Mouse (Mus musculus): ENCODE measurements around the gene Mul1.

Gene Mul1

DNA sequence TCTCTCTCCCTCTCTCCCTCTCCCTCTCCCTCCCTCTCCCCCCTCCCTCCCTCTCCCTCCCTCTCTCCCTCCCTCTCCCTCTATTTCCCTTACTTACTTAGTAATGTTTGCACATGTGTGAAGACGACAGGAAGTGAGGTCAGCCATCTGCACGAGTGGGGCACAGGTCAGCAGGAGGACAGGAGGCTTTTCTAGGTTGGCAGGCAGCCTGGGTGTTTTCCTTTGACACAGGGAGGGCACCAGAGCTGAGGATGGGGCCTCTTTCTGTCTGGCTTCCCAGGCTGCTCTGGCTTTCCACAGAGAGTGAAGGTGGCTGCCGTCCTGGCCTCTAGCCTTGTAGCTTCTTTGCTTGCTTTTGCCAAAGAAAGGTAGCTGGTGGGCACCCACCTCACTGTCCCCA lies 5.6 kb downstream of the Mul1 start:
- CTCF ChIA-PET, result no interaction called here

DNA sequence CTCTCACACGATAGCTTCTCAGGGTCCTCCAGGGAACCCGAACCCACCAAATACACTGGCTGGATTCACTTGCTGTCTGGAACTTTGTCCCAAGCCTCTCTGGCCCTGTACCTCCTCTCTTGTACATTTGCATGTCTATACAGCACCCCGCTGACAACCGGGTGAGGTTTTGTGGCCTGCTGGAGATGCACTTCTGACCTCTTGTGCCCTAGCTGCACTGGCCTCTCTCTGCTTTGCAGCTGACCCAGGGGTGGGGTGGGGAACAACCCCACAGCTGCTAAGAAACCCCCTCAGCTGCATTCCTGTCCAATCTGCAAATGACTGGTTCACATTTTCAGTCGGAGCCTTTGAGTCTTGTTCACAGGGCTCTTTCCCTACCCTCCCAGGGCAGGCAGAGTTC lies 10.5 kb downstream of the Mul1 start:
- CTCF ChIA-PET, result no interaction called here

DNA sequence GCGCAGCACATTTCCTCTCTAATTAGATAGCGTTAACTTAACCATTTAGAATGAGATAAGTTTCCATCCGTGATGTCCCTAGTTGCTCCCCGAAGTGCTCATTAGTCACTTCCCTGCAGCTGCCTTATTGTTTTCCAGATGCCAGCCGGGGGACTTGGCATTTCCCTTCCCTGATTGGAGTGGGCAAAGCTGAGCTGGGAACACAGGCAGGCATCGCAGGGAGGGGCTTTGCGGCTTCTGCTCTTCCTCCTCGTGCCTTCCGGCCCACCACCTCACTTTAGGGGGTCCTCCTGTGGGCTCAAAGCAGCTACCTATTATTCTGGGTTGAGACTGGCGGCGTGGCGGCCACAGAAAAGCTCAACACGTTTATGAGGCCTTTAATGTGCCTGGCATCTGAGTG lies 12.5 kb downstream of the Mul1 start:
- CTCF ChIA-PET, result interaction anchor here (0.7 to 3.0 kb wide), 7 partner anchors 10 to 497 kb away, joined by 3 to 24 read pairs (median 6); no protein-coding TSS in a partner anchor

DNA sequence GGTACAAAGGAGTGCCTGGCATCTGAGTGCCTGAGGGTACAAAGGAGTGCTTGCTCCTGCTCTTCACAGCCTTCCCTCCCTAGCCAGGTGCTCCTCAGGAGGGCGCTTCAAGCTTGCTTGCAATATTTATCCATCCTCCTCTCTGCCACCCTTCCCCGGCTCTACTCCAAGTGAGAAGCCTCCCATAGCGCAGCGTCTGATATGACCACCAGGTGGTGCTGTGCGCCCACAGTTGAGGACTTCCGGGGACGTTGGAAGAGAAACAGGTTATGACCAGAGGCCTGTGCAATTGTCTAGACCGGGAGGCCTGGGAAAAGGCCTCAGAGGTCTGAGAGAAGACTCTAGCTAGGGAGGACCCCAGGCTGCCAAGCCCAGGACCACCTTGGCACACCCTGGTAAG lies 12.9 kb downstream of the Mul1 start:
- CTCF ChIA-PET, result interaction anchor here (0.7 to 3.0 kb wide), 6 partner anchors 9 to 253 kb away, joined by 3 to 24 read pairs (median 6); no protein-coding TSS in a partner anchor

DNA sequence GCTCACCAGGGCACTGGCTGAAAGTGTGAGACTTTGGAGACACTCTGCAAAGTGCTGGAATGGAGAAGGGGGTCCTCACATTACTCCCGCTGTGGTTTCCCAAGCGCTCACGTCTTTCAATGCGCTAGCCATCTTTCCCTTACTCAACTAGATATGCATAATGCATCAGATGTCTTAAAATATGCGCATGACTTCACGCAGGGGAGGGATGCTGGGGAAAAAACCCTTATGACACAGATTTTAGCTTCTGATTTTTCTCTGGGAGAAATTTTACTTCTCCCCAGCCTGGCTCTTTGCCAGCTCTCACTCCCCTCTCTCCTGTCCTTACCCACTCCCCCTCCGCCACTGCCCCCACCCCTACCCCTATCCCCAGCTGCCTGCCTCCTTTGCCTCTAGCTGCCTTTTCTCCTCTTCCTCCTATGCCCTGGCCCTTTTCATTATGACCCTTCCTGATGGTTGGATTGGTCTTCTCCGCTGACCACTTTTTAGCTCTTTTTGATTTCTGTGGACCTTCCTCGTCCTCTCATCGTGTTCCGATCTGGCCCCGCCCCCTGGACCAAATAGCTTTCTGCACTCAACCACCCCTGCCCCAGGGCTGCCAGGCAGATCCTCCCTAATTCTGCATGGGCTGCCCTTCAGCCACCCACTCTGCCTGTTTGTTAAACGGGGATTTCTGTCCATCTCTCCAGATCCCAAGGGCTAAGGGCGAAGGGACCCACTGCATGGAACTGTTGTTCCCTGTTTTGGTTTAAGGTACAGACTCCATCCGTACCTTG lies 13.5 kb downstream of the Mul1 start:
- CTCF ChIA-PET, result interaction anchor here (0.7 to 3.0 kb wide), 5 partner anchors 9 to 253 kb away, joined by 3 to 24 read pairs (median 7); no protein-coding TSS in a partner anchor

DNA sequence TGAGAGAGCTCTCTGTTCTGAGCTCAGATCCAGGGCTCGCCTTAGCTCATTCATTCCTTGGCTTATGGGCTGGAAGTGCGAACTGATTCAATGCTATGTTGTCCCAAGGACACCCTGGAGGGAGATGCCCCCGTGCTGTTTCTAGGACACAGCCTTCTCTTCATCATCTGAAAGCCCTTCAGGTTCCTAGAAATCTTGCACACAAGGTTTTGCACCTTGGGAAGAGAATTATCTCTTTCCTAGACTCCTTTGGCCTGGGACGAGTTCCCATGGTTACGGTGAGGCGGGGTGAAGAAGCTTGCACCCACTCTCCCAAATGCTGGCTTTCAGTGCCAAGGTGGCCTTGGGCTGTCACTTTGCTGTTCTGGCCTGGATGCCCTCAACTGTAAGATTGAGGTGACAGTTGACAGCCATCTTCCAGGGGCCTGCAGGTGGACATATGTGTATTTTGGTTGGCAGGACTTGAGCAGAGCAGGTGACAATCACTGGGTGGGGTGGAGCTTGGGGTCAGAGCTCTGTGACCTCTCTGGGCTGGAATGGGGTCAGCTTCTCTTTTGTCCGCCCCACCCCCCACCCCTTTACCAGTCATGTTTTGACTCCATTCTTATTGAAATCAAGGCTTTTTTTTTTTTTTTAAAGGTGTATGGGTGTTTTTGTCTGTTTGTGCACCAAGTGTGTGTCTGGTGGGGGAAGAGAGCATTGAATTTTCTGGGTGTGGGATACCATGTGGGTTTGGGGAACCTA lies 14.6 kb downstream of the Mul1 start:
- CTCF ChIA-PET, result interaction anchor here (2.1 to 3.0 kb wide), 2 partner anchors 113 to 252 kb away, joined by 16 to 24 read pairs; no protein-coding TSS in a partner anchor

DNA sequence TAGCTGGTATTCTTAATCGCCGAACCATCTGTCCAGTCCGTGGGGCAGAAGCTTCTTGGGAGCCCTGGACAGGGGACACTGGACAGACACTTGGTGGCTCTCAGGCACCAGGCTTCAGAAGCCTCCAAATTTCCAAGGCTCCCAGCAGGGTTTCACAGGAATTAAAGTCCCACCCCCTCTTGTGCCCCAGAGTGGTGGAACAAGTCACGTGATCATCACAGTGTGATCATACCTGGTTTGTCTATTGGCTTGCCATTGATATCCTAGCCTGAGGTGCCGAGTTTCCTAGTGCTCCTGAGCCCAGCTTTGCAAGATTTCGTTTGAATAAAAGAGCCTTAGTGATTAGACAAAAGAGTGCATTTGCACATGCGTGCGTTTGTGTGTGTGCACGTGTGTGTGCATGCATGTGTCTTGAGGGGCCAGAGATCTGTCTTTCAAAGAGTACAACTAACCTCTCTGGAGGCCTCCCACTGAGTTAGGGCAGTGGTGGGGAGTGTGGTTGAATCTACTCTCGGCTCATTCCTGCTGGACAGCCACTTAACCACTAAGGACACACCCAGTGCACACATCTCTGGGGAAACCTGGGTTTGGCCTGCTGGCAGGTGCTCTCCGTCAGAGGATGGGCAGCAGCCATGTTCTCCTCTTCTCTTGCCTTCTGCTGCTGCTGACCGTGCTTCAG lies 15.3 kb downstream of the Mul1 start:
- CTCF ChIA-PET, result interaction anchor here (3.0 kb wide), 1 partner anchor 112 kb away, joined by 24 read pairs; no protein-coding TSS in a partner anchor

DNA sequence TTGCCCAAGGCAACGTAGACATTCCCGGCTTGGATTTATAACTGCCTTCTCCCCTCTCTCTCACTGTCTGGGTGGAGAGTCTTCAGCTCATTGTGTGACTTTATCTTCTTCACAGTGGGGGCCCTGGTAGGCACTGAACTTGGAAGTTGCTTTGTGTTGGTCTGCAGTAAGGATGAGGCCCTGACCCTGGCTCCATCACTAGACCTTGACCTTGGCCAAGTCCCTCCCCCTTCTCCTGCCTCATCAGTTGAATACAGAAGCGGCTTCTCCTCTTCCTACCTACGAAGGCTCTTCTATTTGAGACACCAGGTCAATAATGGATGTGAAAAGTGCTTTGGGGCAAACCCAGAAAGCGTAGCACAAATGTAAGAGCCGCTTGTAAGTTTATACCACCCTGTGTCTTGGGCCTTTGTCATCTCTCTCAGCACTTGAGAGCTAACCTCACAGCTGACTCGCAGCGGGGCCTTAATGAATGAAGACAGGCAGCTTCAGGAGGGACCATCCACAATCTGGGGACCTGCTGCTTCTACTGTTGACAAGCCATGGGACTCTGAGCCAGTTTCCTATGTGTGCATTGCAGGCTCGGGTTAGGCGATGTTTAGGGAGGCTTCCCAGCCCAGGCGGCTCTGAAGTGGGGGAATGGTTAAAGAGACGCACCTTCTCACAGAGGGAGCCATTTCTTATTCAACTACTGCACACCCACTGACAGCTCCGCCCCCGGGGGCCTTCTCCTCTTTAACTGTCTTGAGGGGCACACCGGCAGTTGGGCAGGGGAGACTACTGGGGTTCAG lies 18.0 kb downstream of the Mul1 start:
- CTCF ChIA-PET, result interaction anchor here (0.7 kb wide), 1 partner anchor 18 kb away, joined by 3 read pairs; the partner anchor contains the start of gene Mul1

DNA sequence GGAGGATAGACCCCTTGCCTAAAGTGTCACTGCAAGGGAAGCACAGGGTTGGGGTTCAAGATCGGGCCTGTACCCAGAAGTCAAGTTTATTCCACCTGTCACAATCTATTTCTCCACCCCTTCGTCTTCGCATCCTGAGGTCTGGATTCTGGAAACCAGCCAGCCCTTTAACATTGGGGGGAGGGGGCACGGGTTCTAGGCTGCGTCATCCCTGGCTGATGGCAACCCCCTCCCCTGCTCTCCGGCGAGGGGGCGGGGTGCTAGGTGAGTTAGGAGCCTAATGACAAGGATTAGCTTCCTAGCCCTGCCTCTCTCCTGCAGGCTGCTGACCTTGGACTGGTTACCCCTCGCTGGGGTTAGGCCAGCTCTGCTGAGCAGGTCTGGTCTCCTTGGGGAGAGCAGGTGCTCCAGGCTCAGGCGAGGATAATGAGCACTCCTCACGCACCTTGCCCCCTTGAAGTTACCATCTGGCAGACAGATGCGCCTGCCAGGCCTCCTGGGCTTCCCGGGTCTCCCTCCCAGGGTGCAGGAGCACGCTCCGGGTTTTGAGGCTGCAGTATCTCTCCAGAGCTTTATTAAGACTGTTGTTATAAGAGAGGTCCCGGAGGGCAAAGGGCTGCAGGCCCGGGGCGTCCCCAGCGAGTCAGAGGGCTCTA lies 18.8 kb downstream of the Mul1 start:
- CTCF ChIA-PET, result no interaction called here

DNA sequence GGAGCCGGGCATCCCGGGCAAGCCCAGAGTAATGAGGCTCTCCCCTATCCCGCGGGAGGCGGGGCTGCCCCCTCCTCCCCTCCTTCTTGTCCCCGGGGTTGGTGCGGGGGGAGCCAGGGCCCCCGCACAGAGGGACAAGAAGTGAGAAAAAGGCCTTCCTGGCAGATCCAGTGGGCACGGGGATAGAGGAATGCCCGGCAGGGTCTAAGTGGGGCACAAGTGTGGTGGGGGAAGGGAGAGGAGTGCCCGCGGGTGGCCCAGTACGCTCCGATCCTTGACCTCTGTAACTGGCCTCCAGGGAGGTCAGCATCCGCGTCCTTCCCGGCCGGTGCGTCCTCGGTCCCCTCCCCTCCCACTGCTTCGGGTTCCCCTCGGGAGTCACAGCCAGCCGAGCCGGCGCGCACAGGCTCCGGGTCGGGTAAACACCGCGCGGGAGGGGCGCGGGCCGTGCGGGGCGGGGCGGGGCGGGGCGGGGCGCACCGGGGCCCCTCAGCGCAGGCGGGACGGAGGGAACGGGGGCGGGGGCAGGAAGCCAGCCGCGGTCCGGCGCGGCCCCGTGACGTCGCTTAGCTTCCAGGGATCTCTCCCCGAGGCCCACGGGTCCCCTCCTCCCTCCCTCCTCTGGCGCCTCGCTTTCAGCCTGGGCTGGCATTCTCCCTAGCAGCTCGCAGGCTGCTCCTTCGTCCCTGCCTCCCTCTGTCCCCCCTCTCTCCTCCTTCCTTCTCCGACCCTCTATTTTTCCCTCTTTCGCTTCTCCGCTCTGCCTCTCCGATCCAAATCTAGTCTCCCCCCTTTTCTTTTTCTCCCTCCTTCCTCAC lies 19.5 kb downstream of the Mul1 start, which contains the start of gene Camk2n1:
Camk2n1 (plus strand) TSS at position 562 of the 818 bp plus-strand sequence.
- CTCF ChIA-PET, result no interaction called here

DNA sequence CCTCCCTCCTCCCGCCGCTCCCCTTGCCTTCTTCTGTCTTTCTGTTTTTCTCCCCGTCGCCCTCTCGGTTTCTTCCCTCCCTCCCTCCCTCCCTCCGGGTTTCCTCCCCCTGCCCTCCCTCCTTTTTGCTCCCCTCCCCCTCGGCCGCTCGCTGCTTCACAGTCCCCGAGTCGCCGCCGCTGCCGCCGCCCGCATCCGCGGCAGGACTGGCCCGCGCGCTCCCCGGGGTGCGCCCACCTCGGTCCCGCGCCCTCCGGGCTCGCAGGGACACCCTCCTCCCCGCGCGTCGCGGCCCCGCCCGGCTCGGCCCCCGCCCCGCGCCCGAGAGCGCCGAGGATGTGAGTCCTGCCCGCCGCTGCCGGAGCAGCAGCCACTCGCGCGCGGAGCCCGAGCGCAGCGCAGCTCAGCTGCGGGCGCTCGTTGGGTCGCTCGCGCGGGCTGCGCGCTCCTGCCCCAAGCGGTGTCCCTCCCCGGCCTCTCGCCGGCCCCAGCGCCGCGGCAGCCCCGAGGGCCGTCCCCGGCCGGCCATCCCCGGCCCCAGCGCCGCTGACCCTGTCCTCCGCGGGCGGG lies 20.2 kb downstream of the Mul1 start:
- CTCF ChIA-PET, result no interaction called here

DNA sequence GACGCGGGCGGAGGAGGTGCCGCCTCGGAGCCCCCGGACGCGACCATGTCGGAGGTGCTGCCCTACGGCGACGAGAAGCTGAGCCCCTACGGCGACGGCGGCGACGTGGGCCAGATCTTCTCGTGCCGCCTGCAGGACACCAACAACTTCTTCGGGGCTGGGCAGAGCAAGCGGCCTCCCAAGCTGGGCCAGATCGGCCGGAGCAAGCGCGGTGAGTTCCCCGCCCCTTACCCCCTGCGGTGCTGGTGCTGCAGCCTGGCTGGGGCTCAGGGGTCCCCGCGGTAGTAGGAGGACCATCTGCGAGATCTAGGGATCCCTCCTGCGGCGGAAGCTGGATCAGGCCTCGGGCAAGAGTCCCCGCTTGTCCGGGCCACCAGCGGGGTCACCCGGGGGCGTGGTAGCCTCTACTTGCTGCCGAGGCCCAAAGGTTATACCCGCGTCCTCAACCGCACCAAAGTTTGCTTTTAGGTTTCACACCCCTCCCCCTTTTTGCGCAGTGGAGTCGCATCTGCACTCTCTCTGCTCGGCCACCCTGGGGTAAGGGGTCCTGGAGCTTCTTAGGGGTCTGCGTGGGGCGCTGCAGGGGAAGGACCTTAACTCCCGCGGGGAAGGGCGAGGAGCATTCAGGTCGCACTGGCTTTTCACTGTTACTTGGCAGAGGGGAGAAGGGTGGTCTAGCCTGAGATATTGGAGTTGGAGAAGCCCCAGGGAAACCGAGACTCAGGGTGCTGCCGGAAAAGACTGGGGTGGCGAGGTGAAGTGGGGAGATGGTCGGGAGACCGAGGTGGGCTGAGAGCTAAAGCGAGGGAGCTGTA lies 20.9 kb downstream of the Mul1 start:
- CTCF ChIA-PET, result no interaction called here

DNA sequence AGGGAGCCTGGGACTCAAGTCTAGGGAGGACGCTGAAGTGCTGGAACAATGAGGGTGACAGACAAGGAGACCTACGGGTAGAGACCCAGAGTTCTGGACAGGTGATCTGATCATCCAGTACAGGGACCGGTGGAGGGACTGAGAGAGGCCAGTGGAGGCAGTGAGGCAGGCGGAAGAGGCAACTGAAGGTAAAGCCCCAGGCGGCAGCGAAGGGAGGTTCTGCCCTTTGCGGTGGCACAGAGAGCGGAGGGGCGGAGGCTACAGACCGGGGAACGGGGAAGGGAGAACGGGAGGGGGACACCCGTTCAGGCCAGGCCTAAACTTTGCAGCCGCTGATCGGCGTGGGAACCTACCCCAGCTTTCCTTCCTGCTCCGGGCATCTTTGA lies 21.5 kb downstream of the Mul1 start:
- CTCF ChIA-PET, result interaction anchor here (1.5 kb wide), 1 partner anchor 9 kb away, joined by 7 read pairs; no protein-coding TSS in a partner anchor

DNA sequence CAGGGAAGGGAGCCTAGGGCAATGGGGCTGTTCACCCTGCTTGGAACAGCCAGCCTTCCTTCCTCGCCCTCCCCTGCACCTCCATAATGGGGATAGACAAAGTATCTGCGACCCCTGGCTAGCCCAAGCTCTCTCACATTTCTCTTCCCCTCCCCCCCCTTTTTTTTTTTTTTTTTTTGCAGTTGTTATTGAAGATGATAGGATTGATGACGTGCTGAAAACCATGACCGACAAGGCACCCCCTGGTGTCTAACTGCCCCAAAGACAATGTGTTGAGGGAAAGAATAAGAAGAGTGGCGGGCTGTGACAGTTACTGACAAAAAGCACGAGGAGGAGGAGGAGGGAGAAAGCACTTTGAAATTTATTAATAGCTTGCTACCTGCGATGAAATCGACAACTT lies 22.1 kb downstream of the Mul1 start:
- CTCF ChIA-PET, result interaction anchor here (0.7 to 1.5 kb wide), 2 partner anchors 9 to 1006 kb away, joined by 4 to 7 read pairs; no protein-coding TSS in a partner anchor

DNA sequence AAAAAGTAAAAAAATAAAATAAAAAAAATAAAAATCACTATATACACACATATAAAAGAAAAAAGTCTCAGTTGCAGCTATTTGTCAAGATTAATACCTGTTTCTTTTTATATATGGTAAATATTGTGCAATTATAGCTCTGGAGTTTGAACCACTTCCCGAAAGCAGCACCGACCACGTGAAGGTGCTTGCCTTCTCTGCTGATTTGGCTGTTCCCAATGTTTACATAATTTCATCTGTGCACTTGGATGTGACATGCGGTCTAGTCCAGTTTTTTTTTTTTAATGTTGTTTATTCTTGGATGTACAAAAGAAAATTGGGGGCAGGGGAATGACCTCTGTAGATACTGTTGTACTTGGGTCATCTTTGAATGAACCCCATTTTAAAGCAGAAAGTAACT lies 22.6 kb downstream of the Mul1 start:
- CTCF ChIA-PET, result interaction anchor here (0.6 to 1.5 kb wide), 3 partner anchors 10 to 1005 kb away, joined by 4 to 7 read pairs (median 4); no protein-coding TSS in a partner anchor

DNA sequence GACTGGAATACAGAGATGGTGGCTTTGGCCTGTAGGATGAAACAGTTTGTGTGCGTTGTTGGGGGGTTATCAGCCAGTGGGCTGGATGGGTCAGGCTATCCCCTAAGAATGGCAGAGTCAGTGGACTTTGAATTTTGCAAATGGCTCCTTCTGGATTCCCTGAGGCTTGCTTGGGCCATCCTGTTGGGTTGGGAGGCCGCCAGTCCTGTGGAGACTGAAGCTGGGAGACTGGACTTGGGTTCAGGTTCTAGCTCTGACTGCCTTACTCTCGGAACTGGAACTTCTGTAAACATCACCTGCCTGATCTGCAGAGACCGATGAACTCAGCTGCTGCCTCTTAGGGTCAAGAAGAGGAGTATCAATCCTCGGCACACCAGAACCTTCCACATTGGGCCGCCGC lies 23.7 kb downstream of the Mul1 start:
- CTCF ChIA-PET, result interaction anchor here (0.9 kb wide), 1 partner anchor 37 kb away, joined by 10 read pairs; no protein-coding TSS in a partner anchor

DNA sequence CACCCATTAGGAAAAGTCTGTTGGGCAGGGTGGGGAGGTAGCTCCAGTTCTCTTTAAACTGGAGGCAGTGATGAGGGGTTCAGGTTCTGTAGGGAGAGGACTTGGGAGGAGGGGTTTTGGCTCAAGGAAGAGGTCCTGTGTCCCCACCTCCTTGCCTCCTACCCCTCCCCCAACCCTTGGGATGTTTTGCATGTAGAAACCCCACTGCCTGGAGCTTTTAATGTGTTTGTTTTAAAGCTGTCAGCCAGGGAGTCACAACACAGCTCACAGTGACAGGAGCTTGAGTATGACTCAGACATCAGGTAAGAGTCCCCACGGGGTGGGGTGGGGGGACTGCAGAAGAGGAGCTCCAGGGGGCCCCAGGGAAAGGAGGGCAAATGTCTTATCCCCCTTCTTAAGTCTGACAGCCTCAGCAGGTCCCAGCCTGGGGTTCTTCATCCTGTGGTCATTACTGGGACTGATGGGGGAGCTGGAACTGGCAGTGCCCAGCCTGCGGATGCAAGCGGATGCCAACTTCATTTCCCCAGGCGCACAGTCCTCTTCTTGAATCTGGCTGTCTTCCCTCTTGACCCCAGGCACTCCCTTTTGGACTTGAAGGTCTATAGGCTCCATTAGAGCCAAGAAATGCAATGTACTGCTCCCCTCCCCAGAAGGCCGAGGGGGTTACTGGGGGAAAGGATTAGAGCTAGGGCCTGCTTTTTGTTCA lies 24.4 kb downstream of the Mul1 start:
- CTCF ChIA-PET, result interaction anchor here (0.9 kb wide), 1 partner anchor 36 kb away, joined by 10 read pairs; no protein-coding TSS in a partner anchor
